Mouse (Mus musculus) inflammation-experienced regulatory T-cells (primary cell): ENCODE results near the gene Ttc4. TPM values are rescaled to one million over a fixed set of nuclear protein-coding genes. Genes with fewer than 3 reads are reported as not detected.

Experiments
- polyA plus RNA-seq, 2 experiments: library from polyadenylated mRNA; unstranded; fragments of 100-300 nt; shearing (Covaris generic); gene quantifications; one replicate each; pipeline ENCODE4 v1.2.1; 2017

Ttc4 gene
- polyA plus RNA-seq = 10 to 100 TPM; 66.8 to 75.7 TPM

DNA sequence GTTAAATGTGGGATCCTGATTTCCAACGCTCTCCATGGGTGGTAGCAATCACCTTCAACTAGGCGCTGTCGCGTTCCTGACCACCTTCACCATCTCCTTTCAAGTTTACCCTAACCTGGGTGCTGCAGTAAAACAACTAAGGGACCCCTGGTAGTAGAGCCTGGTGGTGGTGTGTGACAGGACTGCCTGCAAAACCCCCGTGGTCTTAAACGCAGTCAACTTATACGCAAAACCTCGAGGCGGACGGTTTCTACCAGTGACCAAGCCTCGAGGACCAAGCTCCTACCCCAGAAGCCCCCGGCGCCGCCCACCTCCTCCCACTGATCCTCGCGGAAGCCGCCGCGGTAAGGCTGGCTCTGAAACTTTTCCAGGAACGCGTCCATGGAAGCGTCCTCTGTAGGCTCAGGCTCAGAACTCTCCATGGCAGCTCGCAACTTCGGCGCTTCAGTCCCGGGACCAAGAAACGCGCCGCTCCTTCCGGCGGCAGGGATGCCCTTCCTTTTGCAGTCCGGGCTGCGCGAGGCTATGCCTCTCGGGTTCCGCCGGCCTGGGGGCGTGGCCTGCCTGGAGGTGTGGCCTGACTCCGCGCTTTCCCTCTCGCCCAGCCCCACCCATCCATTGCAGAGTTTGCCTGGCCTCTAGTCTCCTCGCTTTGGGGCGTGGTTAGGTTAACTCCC is at the start of gene Ttc4:
Gene Ttc4 (minus strand): TSS at position 503 of the 677 bp plus-strand sequence.

DNA sequence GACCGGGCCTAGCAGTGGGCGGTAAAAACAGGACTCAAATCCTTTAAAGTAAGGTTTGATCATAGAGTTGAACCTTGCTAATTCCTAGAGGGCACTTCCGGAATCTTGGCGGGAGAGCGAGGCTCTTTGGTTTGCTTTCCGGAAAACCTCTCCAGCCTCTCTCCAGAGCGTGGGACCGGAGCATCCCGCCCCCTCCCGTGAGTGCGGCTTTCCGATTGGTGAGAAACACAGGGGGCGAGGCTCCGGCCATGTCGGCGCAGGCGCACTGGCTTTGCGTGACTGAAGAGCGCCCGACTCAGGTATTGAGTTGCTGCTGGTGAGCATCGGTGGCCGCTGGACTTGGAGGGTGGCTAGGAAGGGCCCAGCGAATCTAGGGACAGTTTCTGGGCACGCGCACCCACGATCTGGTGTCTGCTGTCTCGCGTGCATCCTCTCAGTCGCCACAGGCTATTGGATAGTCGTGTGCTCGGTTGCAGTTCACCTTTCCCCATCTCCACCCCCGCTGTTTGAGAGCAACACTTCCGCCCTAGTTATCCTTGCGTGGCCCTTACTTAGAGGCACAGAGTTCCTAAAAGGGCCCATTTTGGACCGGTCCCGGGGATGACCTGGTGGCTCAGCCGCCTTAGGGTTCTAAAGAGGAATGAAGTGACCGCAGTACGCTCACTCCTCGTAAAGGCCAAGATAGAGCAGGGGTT is 27.8 kb downstream of the Ttc4 start, which contains the start of gene Pars2:
Gene Pars2 (plus strand): TSS at position 237 of the 695 bp plus-strand sequence.

DNA sequence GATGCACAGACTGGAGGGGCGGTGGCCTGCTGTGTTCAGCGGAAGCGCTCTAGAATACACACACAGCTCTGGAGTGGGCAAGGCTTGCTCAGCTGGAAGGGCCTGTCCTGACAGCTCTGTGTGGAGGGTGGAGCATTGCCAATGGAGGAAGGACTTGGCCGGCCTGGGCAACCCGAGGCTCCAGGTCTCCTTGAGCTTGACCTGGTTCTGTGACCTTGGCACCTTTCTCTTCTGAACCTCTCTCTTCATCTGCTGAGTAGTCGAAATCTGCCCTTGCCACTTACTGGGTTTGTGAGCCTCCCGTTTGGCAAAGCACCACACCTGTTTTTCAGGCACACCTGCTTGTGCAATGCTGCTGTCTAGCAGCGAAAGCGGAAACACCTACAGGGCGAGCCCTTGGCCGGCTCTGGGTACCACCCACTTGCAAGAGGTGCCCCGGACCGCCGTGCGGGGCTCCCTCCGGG is 56.7 kb downstream of the Ttc4 start, which contains the start of gene Ttc22:
Gene Ttc22 (plus strand): TSS at position 403 of the 464 bp plus-strand sequence.

DNA sequence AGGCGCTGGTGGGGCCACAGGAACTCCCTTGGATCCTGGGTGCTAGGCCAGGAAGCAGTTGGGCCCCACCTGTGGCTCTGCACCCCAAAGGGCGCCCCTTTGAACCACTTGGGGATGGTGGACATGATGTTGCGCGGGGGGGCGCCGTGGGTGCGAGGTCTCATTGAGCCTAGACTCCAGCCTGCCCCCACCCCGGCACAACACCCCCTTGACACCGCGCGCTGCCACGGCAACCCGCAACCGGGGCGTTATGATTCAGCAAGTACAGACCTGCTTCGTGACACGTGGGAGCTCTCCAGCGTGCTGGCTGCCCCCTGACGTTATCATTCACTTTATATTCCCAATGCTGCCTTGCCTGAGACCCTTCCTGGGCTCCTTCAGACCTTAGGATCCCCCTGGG is 61.7 kb downstream of the Ttc4 start, which contains the start of gene Lexm:
Gene Lexm (minus strand): TSS at position 186 of the 400 bp plus-strand sequence.

Other genes starting within 250 kb of the Ttc4 start
- gene Pcsk9, start 214.6 kb downstream of the Ttc4 start, polyA plus RNA-seq = under 1 TPM; 0.06 to 0.18 TPM
- gene Bsnd, start 186.7 kb downstream of the Ttc4 start, polyA plus RNA-seq = not detected
- 1 to 10 TPM; 1.8 to 2.7 TPM for gene Dhcr24, start 117.9 kb downstream of the Ttc4 start, polyA plus RNA-seq
- gene Lexm, start 61.7 kb downstream of the Ttc4 start, polyA plus RNA-seq = 1 to 10 TPM in 1 of 2 experiments, not detected in 1; 1.2 TPM
- 1 to 10 TPM in 1 of 2 experiments, under 1 TPM in 1; 0.27 to 2.0 TPM for gene Ttc22, start 56.5 kb downstream of the Ttc4 start, polyA plus RNA-seq
- gene Pars2, start 27.9 kb downstream of the Ttc4 start, polyA plus RNA-seq = 10 to 100 TPM; 11.8 to 13.5 TPM
- gene Mroh7, start 52.0 kb upstream of the Ttc4 start, polyA plus RNA-seq = under 1 TPM; 0.06 to 0.42 TPM
- gene Fam151a, start 54.9 kb upstream of the Ttc4 start, polyA plus RNA-seq = not detected
- gene Acot11, start 126.1 kb upstream of the Ttc4 start, polyA plus RNA-seq = 10 to 100 TPM in 1 of 2 experiments, 1 to 10 TPM in 1; 5.0 to 14.4 TPM
- 10 to 100 TPM; 94.1 to 95.3 TPM for gene Ssbp3, start 231.8 kb upstream of the Ttc4 start, polyA plus RNA-seq